Mouse (Mus musculus) liver, adult 2 months (tissue): ENCODE results near the gene Aldh18a1. TPM values are rescaled to one million over a fixed set of nuclear protein-coding genes. Genes with fewer than 3 reads are reported as not detected.
"Not testable (repeated sequence)": the region's sequence is repeated elsewhere in the genome, so short reads cannot be mapped to it uniquely, and the experiment has no call there.

Experiments
- DNase-seq: peaks from one replicate; pipeline ENCODE4 v3.0.0-alpha.2; 2011; ENCODE audit warnings: low read depth, low spot score; ENCODE audit errors: extremely low read depth
- H3K27ac ChIP-seq: fragments of 200-500 bp; replicated peaks from 2 replicates; pipeline ENCODE4 v1.5.1; 2012; ENCODE audit warnings: low read depth, mild to moderate bottlenecking, control low read depth, inconsistent platforms, low read length; ENCODE audit not compliant: insufficient read depth
- H3K27me3 ChIP-seq: fragments of 200-500 bp; 2 replicates; pipeline ENCODE4 v1.6.1; 2012; ENCODE audit warnings: mild to moderate bottlenecking, moderate library complexity, low read length, inconsistent platforms; ENCODE audit not compliant: control insufficient read depth, insufficient read depth
- H3K36me3 ChIP-seq: fragments of 200-500 bp; 2 replicates; pipeline ENCODE4 v1.6.1; 2012; ENCODE audit warnings: low read length, inconsistent platforms; ENCODE audit not compliant: control insufficient read depth, insufficient read depth
- H3K4me1 ChIP-seq: fragments of 200-500 bp; 2 replicates; pipeline ENCODE4 v1.6.1; 2011; ENCODE audit warnings: low read length; ENCODE audit not compliant: control insufficient read depth, insufficient read depth
- H3K4me3 ChIP-seq: fragments of 200-500 bp; 2 replicates; pipeline ENCODE4 v1.5.1; 2011; ENCODE audit warnings: low read depth, mild to moderate bottlenecking, control low read depth, low read length, moderate library complexity; ENCODE audit not compliant: insufficient read depth
- H3K79me2 ChIP-seq: fragments of 200-500 bp; 2 replicates; pipeline ENCODE4 v1.6.1; 2012; ENCODE audit warnings: inconsistent platforms, mild to moderate bottlenecking, low read length, moderate library complexity; ENCODE audit not compliant: control insufficient read depth, insufficient read depth
- H3K9ac ChIP-seq: fragments of 200-500 bp; 2 replicates; pipeline ENCODE4 v1.6.1; 2012; ENCODE audit warnings: low read depth, mild to moderate bottlenecking, control low read depth, inconsistent platforms, low read length
- CTCF ChIP-seq: fragments of 200-500 bp; IDR thresholded peaks from 2 replicates; pipeline ENCODE4 v1.5.1; 2011; ENCODE audit warnings: low read depth, low read length, control low read depth
- POLR2A ChIP-seq: fragments of 200-500 bp; IDR thresholded peaks from 2 replicates; pipeline ENCODE4 v1.6.1; 2011; ENCODE audit warnings: low read length, control low read depth; ENCODE audit not compliant: insufficient read depth; ENCODE audit errors: extremely low read depth
- WGBS: fragments of 180-500 bp; shearing (Covaris S2); methylation state at CpG from one replicate; pipeline ENCODE4 v1.1.7; 2018; 5-methylcytosine and 5-hydroxymethylcytosine counted together
- polyA plus RNA-seq: library from polyadenylated mRNA; depleted of rRNA; stranded (reverse); fragments of >200 nt; gene quantifications from 2 replicates; pipeline ENCODE4 v1.2.3, GENCODE M21; 2012
- total RNA-seq: library from RNA; depleted of rRNA; stranded (reverse); fragments of >200 nt; gene quantifications from 2 replicates; pipeline ENCODE4 v1.2.3, GENCODE M21; 2014

Aldh18a1 gene
- total and polyA plus RNA-seq, 2 experiments = 1.1 to 1.2 TPM

DNA sequence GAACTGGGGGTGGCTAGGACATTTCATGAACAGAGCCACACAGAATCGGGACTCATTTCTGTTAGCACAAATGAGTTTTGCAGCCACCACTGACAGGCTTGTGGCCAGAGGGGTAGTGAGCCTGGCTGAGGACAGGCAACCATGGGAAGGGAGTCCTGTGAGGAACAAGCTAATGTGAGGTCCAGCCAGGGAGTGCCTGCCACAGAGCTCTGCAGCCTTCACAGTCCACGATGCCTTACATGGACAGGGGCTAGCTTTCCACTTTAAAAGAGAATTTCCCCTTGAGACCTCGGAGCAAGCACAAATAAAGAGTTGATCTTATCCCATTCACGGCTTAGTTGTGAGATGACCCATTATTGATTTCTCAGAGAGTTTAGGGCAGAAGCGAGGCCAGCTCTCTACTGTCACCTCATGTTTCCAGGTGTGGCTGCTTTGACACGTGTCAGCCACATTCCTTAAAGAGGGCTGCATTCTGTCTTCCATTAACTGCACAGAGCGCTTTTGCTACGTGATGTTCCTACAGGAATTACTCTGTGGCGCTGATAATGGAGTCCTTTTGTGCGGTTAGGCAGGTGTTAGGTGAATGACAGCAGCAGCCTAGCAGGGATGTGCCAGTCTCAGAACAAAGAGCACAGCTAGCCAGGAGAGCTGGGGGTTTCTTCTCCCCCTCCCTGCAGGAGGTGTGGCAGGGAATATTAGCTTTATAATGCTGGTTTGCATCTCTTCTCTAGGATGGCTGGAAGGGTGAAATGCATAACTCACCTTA lies 24.2 kb downstream of the Aldh18a1 start:
- H3K4me1 ChIP-seq = no peaks in the 10 kb centered on the region
- H3K36me3 ChIP-seq = peaks cover 2% of the 10 kb centered on the region; the same call in 1 of the 2 replicates
- no peak overlapping the region for H3K9ac ChIP-seq
- WGBS = 84% methylated on average over 10 of the region's 10 CpGs
- H3K4me3 ChIP-seq = no peak overlapping the region
- H3K27me3 ChIP-seq = no peaks in the 10 kb centered on the region
- no peak overlapping the region for H3K27ac ChIP-seq
- no peak for DNase-seq
- no peak for TF ChIP-seq CTCF
- no peak for TF ChIP-seq POLR2A
- no peaks in the 10 kb centered on the region for H3K79me2 ChIP-seq

DNA sequence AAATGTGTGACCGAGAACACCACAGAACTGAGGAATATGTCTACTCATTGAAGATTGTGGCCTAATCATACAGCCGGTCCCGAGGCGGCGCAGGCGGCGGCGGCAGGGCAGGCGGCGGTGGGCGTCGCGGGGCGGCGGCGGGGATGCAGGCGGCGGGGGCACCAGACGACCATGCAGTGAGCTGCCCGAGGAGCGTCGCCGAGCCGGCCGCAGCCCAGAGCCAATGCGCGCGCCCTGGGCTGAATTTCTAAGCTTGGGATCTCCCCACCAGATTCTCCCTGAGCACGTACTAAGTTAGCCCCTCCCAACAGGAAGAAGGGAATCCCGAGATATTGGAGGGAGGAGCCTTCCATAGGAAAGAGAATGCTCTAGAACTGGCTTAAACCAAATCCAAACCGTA lies 26.7 kb downstream of the Aldh18a1 start:
- not testable (repeated sequence) for DNase-seq, H3K27ac ChIP-seq, H3K4me1 ChIP-seq, H3K36me3 ChIP-seq, H3K4me3 ChIP-seq, H3K79me2 ChIP-seq, H3K27me3 ChIP-seq, H3K9ac ChIP-seq
- WGBS = 92% methylated on average over 13 of the region's 31 CpGs

DNA sequence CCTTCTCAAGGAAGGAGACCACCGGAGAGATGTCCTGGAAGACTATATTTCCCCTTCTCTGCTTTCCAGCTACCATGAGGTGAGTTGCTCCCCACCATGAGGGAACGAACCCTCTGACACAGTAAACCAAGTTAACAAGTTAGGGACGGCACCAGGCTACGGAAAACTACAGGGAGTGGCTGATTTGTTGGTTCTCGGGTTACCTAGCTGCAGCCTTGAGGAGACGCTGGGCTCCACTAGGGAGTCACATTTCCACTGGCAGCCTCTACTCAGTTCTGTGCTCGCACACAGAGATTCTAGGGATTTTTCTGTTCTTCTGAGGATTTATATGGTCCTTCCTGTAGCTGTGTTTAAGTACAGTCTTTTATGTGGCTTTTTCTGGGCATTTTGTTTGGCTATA lies 32.2 kb downstream of the Aldh18a1 start:
- Histone ChIP-seq H3K4me3 (no peak overlapping the region), H3K79me2 (no peaks in the 10 kb centered on the region), H3K27ac (no peak overlapping the region), H3K27me3 (no peaks in the 10 kb centered on the region), H3K9ac (no peak overlapping the region), H3K4me1 (no peaks in the 10 kb centered on the region), H3K36me3 (no peaks in the 10 kb centered on the region)
- no peak for DNase-seq
- TF ChIP-seq POLR2A = no peak
- no peak for TF ChIP-seq CTCF
- WGBS = 96% methylated on average over 7 of the region's 7 CpGs

DNA sequence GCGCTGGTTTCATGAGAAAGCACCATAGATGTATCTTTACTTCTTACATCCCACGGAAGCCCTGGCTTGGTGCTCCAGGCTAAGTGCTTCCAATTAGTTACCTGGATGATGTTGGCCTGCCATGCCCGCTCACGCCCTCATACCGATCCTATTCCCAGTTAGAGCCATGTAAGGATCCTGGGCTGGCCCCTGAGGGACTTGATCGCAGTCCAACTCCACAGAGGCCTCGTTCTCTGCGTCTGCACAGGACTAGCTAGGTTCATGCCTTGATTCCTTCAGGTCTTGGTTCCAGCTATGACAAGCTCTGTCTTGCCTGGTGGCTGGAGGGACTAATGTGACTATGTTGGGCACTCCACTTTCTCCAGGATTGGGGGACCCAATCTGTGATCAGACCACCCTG lies 33.1 kb downstream of the Aldh18a1 start:
- no peaks in the 10 kb centered on the region for H3K36me3 ChIP-seq
- H3K9ac ChIP-seq = no peak overlapping the region
- 97% methylated on average over 8 of the region's 8 CpGs for WGBS
- DNase-seq = no peak
- TF ChIP-seq CTCF (no peak), POLR2A (no peak)
- no peaks in the 10 kb centered on the region for H3K4me1 ChIP-seq
- no peaks in the 10 kb centered on the region for H3K79me2 ChIP-seq
- H3K27me3 ChIP-seq = no peaks in the 10 kb centered on the region
- no peak overlapping the region for H3K27ac ChIP-seq
- H3K4me3 ChIP-seq = no peak overlapping the region

DNA sequence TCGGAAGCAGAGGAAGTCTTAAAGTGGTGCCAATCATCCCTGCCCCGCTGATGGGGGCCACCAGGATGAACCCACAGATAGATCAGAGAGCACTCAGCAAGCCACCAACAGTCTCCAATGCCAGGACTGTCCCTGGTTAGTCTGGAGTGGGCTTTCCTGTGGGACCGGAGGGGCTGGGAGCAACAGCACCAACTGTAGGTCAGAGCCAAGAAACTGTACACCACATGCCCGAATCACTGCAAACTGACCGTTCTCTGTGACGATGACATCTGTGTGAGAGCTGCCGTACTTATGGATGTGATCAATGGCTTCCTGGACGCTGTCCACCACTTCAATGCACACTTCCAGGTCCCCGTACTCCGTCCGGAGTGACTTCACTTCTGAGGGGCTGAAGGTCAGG lies 33.9 kb downstream of the Aldh18a1 start:
- no peak overlapping the region for H3K9ac ChIP-seq
- WGBS = 82% methylated on average over 11 of the region's 11 CpGs
- no peak overlapping the region for H3K4me3 ChIP-seq
- TF ChIP-seq POLR2A (no peak), CTCF (no peak)
- no peak overlapping the region for H3K27ac ChIP-seq
- H3K36me3 ChIP-seq = no peaks in the 10 kb centered on the region
- no peaks in the 10 kb centered on the region for H3K4me1 ChIP-seq
- DNase-seq = no peak
- H3K79me2 ChIP-seq = no peaks in the 10 kb centered on the region
- no peaks in the 10 kb centered on the region for H3K27me3 ChIP-seq

DNA sequence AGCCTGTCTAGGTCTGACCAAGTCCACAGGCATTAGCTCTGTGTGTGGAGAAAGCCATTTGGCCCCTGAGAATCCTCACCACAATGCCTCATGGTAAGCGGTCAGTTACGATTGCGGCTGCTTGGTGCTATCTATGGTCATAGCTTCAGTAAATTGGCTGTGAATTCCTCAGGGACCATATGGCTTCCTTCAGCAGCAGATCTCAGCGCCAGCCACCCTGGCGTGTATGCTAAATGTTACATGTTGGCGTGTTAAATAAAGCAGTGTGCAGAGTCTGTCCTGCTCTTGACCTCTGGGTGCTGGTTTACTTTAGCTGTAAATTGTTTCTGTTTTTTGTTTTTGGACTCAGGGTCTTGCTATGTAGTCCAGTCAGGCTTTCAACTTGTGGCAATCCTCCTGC lies 34.4 kb downstream of the Aldh18a1 start:
- Histone ChIP-seq H3K27ac (no peak overlapping the region), H3K4me3 (no peak overlapping the region), H3K36me3 (no peaks in the 10 kb centered on the region), H3K9ac (no peak overlapping the region), H3K27me3 (no peaks in the 10 kb centered on the region), H3K4me1 (no peaks in the 10 kb centered on the region), H3K79me2 (no peaks in the 10 kb centered on the region)
- WGBS = 92% methylated on average over 6 of the region's 6 CpGs
- TF ChIP-seq POLR2A (no peak), CTCF (no peak)
- DNase-seq = peak; percentile 12
